Mouse (Mus musculus): ENCODE data around the gene Arsg.
"Not testable (repeated sequence)": the region's sequence is repeated elsewhere in the genome, so short reads cannot be mapped to it uniquely, and the experiment has no call there.

Gene Arsg

GRCm38 (mm10) chr11:109468133-109468532, 5.0 kb upstream of the Arsg start:
- DNase-seq (ENCODE audit: low read depth, low spot score), result no peak

- no peak for DNase-seq (ENCODE audit: low read depth, low spot score)
Measured at GRCm38 (mm10) chr11:109470170-109470569, 3.0 kb upstream of the Arsg start.

- DNase-seq (ENCODE audit: low read depth, low spot score), result no peak
Measured at GRCm38 (mm10) chr11:109470921-109471861, 2.0 kb upstream of the Arsg start.

GRCm38 (mm10) chr11:109472171-109472691, 943 bp upstream of the Arsg start:
- no peak for DNase-seq (ENCODE audit: low read depth, low spot score)

- no peak for DNase-seq (ENCODE audit: low read depth, low spot score)
Measured at GRCm38 (mm10) chr11:109472821-109473170, 378 bp upstream of the Arsg start.

GRCm38 (mm10) chr11:109474086-109474742, 1.0 kb downstream of the Arsg start:
- no peak for DNase-seq (ENCODE audit: low read depth, low spot score)

- no peak for DNase-seq (ENCODE audit: low read depth, low spot score)
Measured at GRCm38 (mm10) chr11:109474836-109475235, 1.7 kb downstream of the Arsg start.

- DNase-seq (ENCODE audit: low read depth, low spot score), result no peak
Measured at GRCm38 (mm10) chr11:109475717-109476116, 2.5 kb downstream of the Arsg start.

GRCm38 (mm10) chr11:109476241-109476640, 3.1 kb downstream of the Arsg start:
- no peak for DNase-seq (ENCODE audit: low read depth, low spot score)

- no peak for DNase-seq (ENCODE audit: low read depth, low spot score)
Measured at GRCm38 (mm10) chr11:109476653-109477052, 3.5 kb downstream of the Arsg start.

- DNase-seq (ENCODE audit: low read depth, low spot score), result no peak
Measured at GRCm38 (mm10) chr11:109477606-109478380, 4.6 kb downstream of the Arsg start.

GRCm38 (mm10) chr11:109479575-109480285, 6.6 kb downstream of the Arsg start:
- DNase-seq (ENCODE audit: low read depth, low spot score), result no peak

- no peak for DNase-seq (ENCODE audit: low read depth, low spot score)
Measured at GRCm38 (mm10) chr11:109480440-109480839, 7.3 kb downstream of the Arsg start.

- DNase-seq (ENCODE audit: low read depth, low spot score), result no peak
Measured at GRCm38 (mm10) chr11:109485398-109486045, 12.3 kb downstream of the Arsg start.

- no peak for DNase-seq (ENCODE audit: low read depth, low spot score)
Measured at GRCm38 (mm10) chr11:109487111-109487510, 13.9 kb downstream of the Arsg start.

GRCm38 (mm10) chr11:109487991-109488684, 15.0 kb downstream of the Arsg start:
- DNase-seq (ENCODE audit: low read depth, low spot score), result no peak

GRCm38 (mm10) chr11:109489763-109490162, 16.6 kb downstream of the Arsg start:
- no peak for DNase-seq (ENCODE audit: low read depth, low spot score)

- DNase-seq (ENCODE audit: low read depth, low spot score), result no peak
Measured at GRCm38 (mm10) chr11:109491844-109492243, 18.7 kb downstream of the Arsg start.

GRCm38 (mm10) chr11:109492847-109493464, 19.8 kb downstream of the Arsg start:
- not testable (repeated sequence) for DNase-seq (ENCODE audit: low read depth, low spot score)
